Mouse (Mus musculus) liver, embryonic 14.5 days (tissue): ENCODE measurements around the gene Igtp. TPM values are rescaled to one million over a fixed set of nuclear protein-coding genes. Genes with fewer than 3 reads are reported as not detected.

Experiments
- ATAC-seq: fragments of 200-750 bp; cut with Nextera tagmentation; 2 replicates; pipeline ENCODE4 v1.8.0; 2017; ENCODE audit warnings: moderate number of reproducible peaks, mild to moderate bottlenecking, moderate library complexity; ENCODE audit not compliant: insufficient read depth
- DNase-seq, 3 experiments: peaks; one replicate each; pipeline ENCODE4 v3.0.0-alpha.2; 2012 to 2013; ENCODE audit warnings: low read depth in 3 of 3, low spot score in 3 of 3
- H3K27ac ChIP-seq: fragments of 300-500 bp; sonication (generic); 2 replicates; pipeline ENCODE4 v1.5.1; 2014; ENCODE audit warnings: moderate library complexity, mild to moderate bottlenecking, control low read depth, inconsistent platforms
- H3K27me3 ChIP-seq: fragments of 300-500 bp; sonication (generic); 2 replicates; pipeline ENCODE4 v1.6.1; 2014; ENCODE audit warnings: mild to moderate bottlenecking, low read length, moderate library complexity; ENCODE audit not compliant: control insufficient read depth, insufficient read depth
- H3K36me3 ChIP-seq: fragments of 300-500 bp; sonication (generic); replicated peaks from 2 replicates; pipeline ENCODE4 v1.6.1; 2014; ENCODE audit warnings: low read depth; ENCODE audit not compliant: control insufficient read depth, insufficient read depth
- H3K4me1 ChIP-seq, 2 experiments: fragments of 200-500 bp in 1 of 2; fragments of 300-500 bp in 1 of 2; sonication (generic) in 1 of 2; replicated peaks; 2 replicates each; pipeline ENCODE4 v1.6.1; 2012 to 2014; ENCODE audit warnings: antibody characterized with exemption in 1 of 2, inconsistent platforms in 1 of 2, low read length in 1 of 2; ENCODE audit not compliant: control insufficient read depth in 2 of 2, insufficient read depth in 2 of 2
- H3K4me2 ChIP-seq: fragments of 300-500 bp; sonication (generic); 2 replicates; pipeline ENCODE4 v1.6.1; 2014; ENCODE audit warnings: low read depth, mild to moderate bottlenecking, control low read depth, moderate library complexity
- H3K4me3 ChIP-seq, 2 experiments: fragments of 200-500 bp in 1 of 2; fragments of 300-500 bp in 1 of 2; sonication (generic) in 1 of 2; 2 replicates each; pipeline ENCODE4 v1.5.1; 2012 to 2014; ENCODE audit warnings: low read depth in 2 of 2, low read length in 2 of 2, mild to moderate bottlenecking in 2 of 2, control low read depth in 1 of 2, inconsistent platforms in 1 of 2, moderate library complexity in 1 of 2; ENCODE audit not compliant: insufficient read depth in 1 of 2
- H3K9ac ChIP-seq: fragments of 300-500 bp; sonication (generic); replicated peaks from 2 replicates; pipeline ENCODE4 v1.6.1; 2014; ENCODE audit warnings: mild to moderate bottlenecking, control low read depth, moderate library complexity
- H3K9me3 ChIP-seq: fragments of 300-500 bp; sonication (generic); 2 replicates; pipeline ENCODE4 v1.6.1; 2016; ENCODE audit warnings: low read length, mixed read lengths; ENCODE audit not compliant: control insufficient read depth
- CTCF ChIP-seq: IDR thresholded peaks from 2 replicates; pipeline ENCODE4 v1.5.1; 2016; ENCODE audit warnings: antibody characterized with exemption, low read depth, control low read depth
- EP300 ChIP-seq: IDR thresholded peaks from 2 replicates; pipeline ENCODE4 v1.6.1; 2016; ENCODE audit warnings: antibody characterized with exemption, low read depth
- WGBS: fragments of 180-500 bp; shearing (Covaris S2); extraction: QIAGEN DNeasy Blood & Tissue Kit; methylation state at CpG from one replicate; pipeline ENCODE4 v1.1.7; 2014; ENCODE audit not compliant: insufficient replicate concordance; 5-methylcytosine and 5-hydroxymethylcytosine counted together
- polyA plus RNA-seq, 2 experiments: library from polyadenylated mRNA; depleted of rRNA in 1 of 2; stranded (reverse) in 1 of 2; unstranded in 1 of 2; fragments of >200 nt; fragmentation: Nextera tagmentation in 1 of 2; extraction: Ambion mirVana in 1 of 2; gene quantifications; 2 replicates each; pipeline versions ENCODE4 v1.2.1 to v1.2.3; 2012 to 2014

The Igtp gene
- polyA plus RNA-seq, 2 experiments, result 4.7 to 7.6 TPM

GRCm38 (mm10) chr11:58254411-58254810, 55.1 kb downstream of the Igtp start:
- Histone ChIP-seq H3K9me3 (no peaks in the 10 kb centered on the region), H3K9ac (no peak overlapping the region), H3K27ac (no peak overlapping the region), H3K4me1 (no peaks in the 10 kb centered on the region), H3K4me2 (no peak overlapping the region), H3K4me3 (no peak overlapping the region), H3K36me3 (no peaks in the 10 kb centered on the region), H3K27me3 (no peaks in the 10 kb centered on the region)
- WGBS, result 80% methylated on average over 3 of the region's 3 CpGs
- ATAC-seq (no peak), DNase-seq (no peak)
- no peak for TF ChIP-seq CTCF
- TF ChIP-seq EP300, result no peak

Other genes with a start within 250 kb of the Igtp start
- 21.1 and 25.5 TPM in 2 replicates for gene Larp1, start 190.5 kb upstream of the Igtp start, polyA plus RNA-seq (2012; rRNA removed)
- gene Larp1, start 190.5 kb upstream of the Igtp start, polyA plus RNA-seq (2014; fragmentation: Nextera tagmentation; extraction: Ambion mirVana), result 15.8 and 19.0 TPM in 2 replicates
- not detected in 2 replicates for gene Gm12248, start 106.4 kb upstream of the Igtp start, polyA plus RNA-seq (2012; rRNA removed)
- not detected in 2 replicates for gene Gm12248, start 106.4 kb upstream of the Igtp start, polyA plus RNA-seq (2014; fragmentation: Nextera tagmentation; extraction: Ambion mirVana)
- gene Cnot8, start 95.4 kb upstream of the Igtp start, polyA plus RNA-seq (2012; rRNA removed), result 21.5 and 26.3 TPM in 2 replicates
- 28.9 and 34.3 TPM in 2 replicates for gene Cnot8, start 95.4 kb upstream of the Igtp start, polyA plus RNA-seq (2014; fragmentation: Nextera tagmentation; extraction: Ambion mirVana)
- gene Gemin5, start 31.0 kb upstream of the Igtp start, polyA plus RNA-seq (2012; rRNA removed), result 4.8 and 5.9 TPM in 2 replicates
- 8.4 and 10.7 TPM in 2 replicates for gene Gemin5, start 31.0 kb upstream of the Igtp start, polyA plus RNA-seq (2014; fragmentation: Nextera tagmentation; extraction: Ambion mirVana)
- gene Mrpl22, start 27.9 kb upstream of the Igtp start, polyA plus RNA-seq (2012; rRNA removed), result 53.3 and 66.0 TPM in 2 replicates
- gene Mrpl22, start 27.9 kb upstream of the Igtp start, polyA plus RNA-seq (2014; fragmentation: Nextera tagmentation; extraction: Ambion mirVana), result 101 and 102 TPM in 2 replicates
- gene Irgm2, start 62 bp downstream of the Igtp start, polyA plus RNA-seq (2012; rRNA removed), result 2.4 and 2.8 TPM in 2 replicates
- 2.6 and 3.0 TPM in 2 replicates for gene Irgm2, start 62 bp downstream of the Igtp start, polyA plus RNA-seq (2014; fragmentation: Nextera tagmentation; extraction: Ambion mirVana)
- gene 4930438A08Rik, start 75.2 kb downstream of the Igtp start, polyA plus RNA-seq (2012; rRNA removed), result 0.61 and 0.78 TPM in 2 replicates
- 0.99 and 1.0 TPM in 2 replicates for gene 4930438A08Rik, start 75.2 kb downstream of the Igtp start, polyA plus RNA-seq (2014; fragmentation: Nextera tagmentation; extraction: Ambion mirVana)
- 18.7 and 19.8 TPM in 2 replicates for gene Zfp692, start 107.5 kb downstream of the Igtp start, polyA plus RNA-seq (2012; rRNA removed)
- gene Zfp692, start 107.5 kb downstream of the Igtp start, polyA plus RNA-seq (2014; fragmentation: Nextera tagmentation; extraction: Ambion mirVana), result 5.0 and 6.7 TPM in 2 replicates
- 20.3 and 22.2 TPM in 2 replicates for gene Zfp672, start 130.8 kb downstream of the Igtp start, polyA plus RNA-seq (2012; rRNA removed)
- gene Zfp672, start 130.8 kb downstream of the Igtp start, polyA plus RNA-seq (2014; fragmentation: Nextera tagmentation; extraction: Ambion mirVana), result 39.1 and 48.6 TPM in 2 replicates
- 9.0 and 9.1 TPM in 2 replicates for gene Sh3bp5l, start 131.2 kb downstream of the Igtp start, polyA plus RNA-seq (2012; rRNA removed)
- gene Sh3bp5l, start 131.2 kb downstream of the Igtp start, polyA plus RNA-seq (2014; fragmentation: Nextera tagmentation; extraction: Ambion mirVana), result 9.1 and 12.4 TPM in 2 replicates
- gene Lypd8, start 179.5 kb downstream of the Igtp start, polyA plus RNA-seq (2012; rRNA removed), result 0.09 and 0.17 TPM in 2 replicates
- gene Lypd8, start 179.5 kb downstream of the Igtp start, polyA plus RNA-seq (2014; fragmentation: Nextera tagmentation; extraction: Ambion mirVana), result not detected in 2 replicates
- not detected in 2 replicates for gene 1810065E05Rik, start 221.6 kb downstream of the Igtp start, polyA plus RNA-seq (2012; rRNA removed)
- gene 1810065E05Rik, start 221.6 kb downstream of the Igtp start, polyA plus RNA-seq (2014; fragmentation: Nextera tagmentation; extraction: Ambion mirVana), result not detected in 2 replicates
- not detected in 2 replicates for gene Gm12253, start 233.0 kb downstream of the Igtp start, polyA plus RNA-seq (2012; rRNA removed)
- not detected in 2 replicates for gene Gm12253, start 233.0 kb downstream of the Igtp start, polyA plus RNA-seq (2014; fragmentation: Nextera tagmentation; extraction: Ambion mirVana)